Mouse (Mus musculus) embryonic fibroblast, embryonic 13.5 days (primary cell): ENCODE results near the gene Ccnd1.

Experiments used
- CTCF ChIP-seq: IDR thresholded peaks from 2 replicates; pipeline ENCODE4 v1.5.1; 2011; ENCODE audit warnings: mild to moderate bottlenecking, control low read depth, low read length, moderate library complexity, borderline replicate concordance; ENCODE audit not compliant: insufficient read depth
- POLR2A ChIP-seq: IDR thresholded peaks from 2 replicates; pipeline ENCODE4 v1.6.1; 2011; ENCODE audit warnings: low read depth, mild to moderate bottlenecking, control low read depth, low read length, moderate library complexity

GRCm38 (mm10) chr7:144939344-144940002 lies at the start of gene Ccnd1:
- TF ChIP-seq POLR2A = peak; percentile 89
- TF ChIP-seq CTCF = no peak
